Mouse (Mus musculus): ENCODE measurements around the gene Sorl1. TPM values are rescaled to one million over a fixed set of nuclear protein-coding genes. Genes with fewer than 3 reads are reported as not detected.

Gene Sorl1
- total RNA-seq, 2 experiments from 2014 or later: 20.2 to 22.2 TPM

GRCm38 (mm10) chr9:41937967-41938348 lies 186.1 kb downstream of the Sorl1 start:
- no peak for ATAC-seq (replicated peaks; ENCODE audit: low FRiP score, poor library complexity, severe bottlenecking)

GRCm38 (mm10) chr9:41937341-41937966 lies 186.6 kb downstream of the Sorl1 start:
- ATAC-seq (replicated peaks; ENCODE audit: low FRiP score, poor library complexity, severe bottlenecking): no peak

- ATAC-seq (replicated peaks; ENCODE audit: low FRiP score, poor library complexity, severe bottlenecking): no peak
Observed at GRCm38 (mm10) chr9:41936598-41936997, 187.5 kb downstream of the Sorl1 start.

- ATAC-seq (replicated peaks; ENCODE audit: low FRiP score, poor library complexity, severe bottlenecking): no peak
Observed at GRCm38 (mm10) chr9:41935979-41936378, 188.1 kb downstream of the Sorl1 start.

- ATAC-seq (replicated peaks; ENCODE audit: low FRiP score, poor library complexity, severe bottlenecking): no peak
Observed at GRCm38 (mm10) chr9:41935373-41935971, 188.6 kb downstream of the Sorl1 start.

- ATAC-seq (replicated peaks; ENCODE audit: low FRiP score, poor library complexity, severe bottlenecking): no peak
Observed at GRCm38 (mm10) chr9:41934848-41935372, 189.2 kb downstream of the Sorl1 start.

GRCm38 (mm10) chr9:41929986-41930385 lies 194.1 kb downstream of the Sorl1 start:
- ATAC-seq (replicated peaks; ENCODE audit: low FRiP score, poor library complexity, severe bottlenecking): no peak

GRCm38 (mm10) chr9:41925721-41926120 lies 198.4 kb downstream of the Sorl1 start:
- ATAC-seq (replicated peaks; ENCODE audit: low FRiP score, poor library complexity, severe bottlenecking): no peak

- no peak for ATAC-seq (replicated peaks; ENCODE audit: low FRiP score, poor library complexity, severe bottlenecking)
Observed at GRCm38 (mm10) chr9:41924140-41924539, 200.0 kb downstream of the Sorl1 start.

- no peak for ATAC-seq (replicated peaks; ENCODE audit: low FRiP score, poor library complexity, severe bottlenecking)
Observed at GRCm38 (mm10) chr9:41922416-41922815, 201.7 kb downstream of the Sorl1 start.

GRCm38 (mm10) chr9:41918657-41919380 lies 205.3 kb downstream of the Sorl1 start:
- ATAC-seq (replicated peaks; ENCODE audit: low FRiP score, poor library complexity, severe bottlenecking): no peak

GRCm38 (mm10) chr9:41918155-41918554 lies 205.9 kb downstream of the Sorl1 start:
- no peak for ATAC-seq (replicated peaks; ENCODE audit: low FRiP score, poor library complexity, severe bottlenecking)

GRCm38 (mm10) chr9:41915571-41915970 lies 208.5 kb downstream of the Sorl1 start:
- no peak for ATAC-seq (replicated peaks; ENCODE audit: low FRiP score, poor library complexity, severe bottlenecking)

Other genes starting within 250 kb of the Sorl1 start
- 2.1 and 11.3 TPM in 2 replicates for gene Sc5d, start 140.0 kb upstream of the Sorl1 start, total RNA-seq (2015; ENCODE audit: low replicate concordance)
- 3.6 and 17.6 TPM in 2 replicates for gene Sc5d, start 140.0 kb upstream of the Sorl1 start, total RNA-seq (2017; ENCODE audit: low replicate concordance)

All from erythroblast, adult 5-6 weeks (primary cell).